Mouse (Mus musculus) testis, postnatal 10 days (tissue): Measurements from ENCODE around the gene Fam172a.

Experiments used
- DNase-seq: peaks from one replicate; pipeline ENCODE4 v3.0.0; 2021; ENCODE audit warnings: low spot score

Gene Fam172a

GRCm38 (mm10) chr13:77976248-77976647 is 274.4 kb downstream of the Fam172a start:
- no peak for DNase-seq

DNA sequence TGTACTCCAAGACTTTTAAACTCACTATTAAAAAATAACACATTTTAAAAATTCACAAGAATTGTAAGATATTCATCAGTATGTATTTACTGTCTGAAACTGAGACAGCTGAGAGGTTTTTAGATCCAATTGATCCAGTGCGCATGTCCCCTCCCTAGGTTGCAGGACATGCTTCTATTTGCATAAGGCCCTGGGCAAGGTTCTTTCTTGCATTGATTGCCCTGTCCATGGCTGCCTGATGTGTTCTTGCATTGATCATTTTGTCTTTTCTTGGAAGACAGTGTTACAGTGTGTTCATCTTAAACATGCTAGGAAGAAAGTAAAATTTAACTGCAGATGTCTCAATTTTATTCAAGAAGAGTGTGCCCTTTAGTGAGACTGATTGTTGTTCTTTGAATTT is 275.3 kb downstream of the Fam172a start:
- DNase-seq = no peak

DNA sequence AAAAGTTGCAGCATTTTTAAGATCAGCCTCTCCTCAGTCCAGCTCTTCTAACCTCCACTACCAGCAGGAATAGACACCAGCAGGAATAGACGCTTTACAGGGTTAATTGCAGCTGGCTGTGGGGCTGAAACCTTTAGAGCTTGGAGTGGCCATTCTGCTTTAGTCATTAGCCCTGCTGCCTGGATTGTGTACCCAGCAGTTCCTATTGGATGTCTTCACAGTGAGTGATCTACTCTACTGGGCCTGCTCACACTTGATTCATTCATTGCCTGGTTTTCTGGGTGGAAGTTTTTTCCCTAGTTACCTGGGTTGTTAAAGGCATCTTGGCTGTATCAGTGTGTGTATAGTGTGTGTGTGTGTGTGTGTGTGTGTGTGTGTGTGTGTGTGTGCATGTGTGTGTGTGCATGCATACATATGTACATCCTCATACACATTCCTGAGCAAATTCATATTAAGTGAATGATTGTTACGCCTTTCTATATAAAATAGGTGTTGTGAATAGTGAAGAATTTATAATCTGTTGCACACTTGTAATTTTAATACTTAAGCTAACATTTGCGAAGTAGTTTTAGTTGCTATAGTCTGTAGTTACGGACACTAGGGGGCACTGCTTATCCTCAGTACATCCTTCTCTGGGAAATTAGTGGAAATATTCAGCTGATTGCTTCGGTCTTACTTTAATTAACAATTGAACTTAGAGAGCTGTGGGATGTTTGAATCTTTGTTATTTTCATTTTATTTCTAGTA is 280.4 kb downstream of the Fam172a start:
- DNase-seq = peak; percentile 51

DNA sequence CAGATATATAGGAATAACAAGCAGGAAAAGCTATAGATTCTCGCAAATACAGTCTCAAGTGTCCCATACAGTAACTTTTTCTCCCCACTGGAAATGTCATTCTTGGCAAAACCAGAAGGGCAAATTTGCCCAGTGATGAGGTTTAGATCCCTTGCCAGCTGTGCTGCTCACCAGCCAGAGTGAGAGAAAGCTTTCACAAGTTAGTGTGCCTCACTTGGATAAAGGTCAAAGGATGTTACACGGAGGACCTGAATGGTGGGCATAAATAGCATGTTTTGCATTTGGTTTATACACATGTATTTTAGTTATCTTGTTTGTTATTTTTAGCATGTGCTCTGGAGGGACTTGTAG is 281.0 kb downstream of the Fam172a start:
- no peak for DNase-seq

GRCm38 (mm10) chr13:77991189-77991886 is 289.5 kb downstream of the Fam172a start:
- no peak for DNase-seq

- no peak for DNase-seq
These were observed 302.8 kb downstream of the Fam172a start for GRCm38 (mm10) chr13:78004649-78005048.

GRCm38 (mm10) chr13:78005344-78005743 is 303.5 kb downstream of the Fam172a start:
- no peak for DNase-seq

- DNase-seq = no peak
These were observed 308.3 kb downstream of the Fam172a start for GRCm38 (mm10) chr13:78010176-78010575.

- peak; percentile 62 for DNase-seq
These were observed 323.0 kb downstream of the Fam172a start, which contains the start of gene Pou5f2 for GRCm38 (mm10) chr13:78024683-78025294. Gene Pou5f2, plus strand, starts transcription at chr13:78024902.

- no peak for DNase-seq
These were observed 331.0 kb downstream of the Fam172a start for GRCm38 (mm10) chr13:78032821-78033220.

- no peak for DNase-seq
These were observed 335.4 kb downstream of the Fam172a start for GRCm38 (mm10) chr13:78037203-78037602.

DNA sequence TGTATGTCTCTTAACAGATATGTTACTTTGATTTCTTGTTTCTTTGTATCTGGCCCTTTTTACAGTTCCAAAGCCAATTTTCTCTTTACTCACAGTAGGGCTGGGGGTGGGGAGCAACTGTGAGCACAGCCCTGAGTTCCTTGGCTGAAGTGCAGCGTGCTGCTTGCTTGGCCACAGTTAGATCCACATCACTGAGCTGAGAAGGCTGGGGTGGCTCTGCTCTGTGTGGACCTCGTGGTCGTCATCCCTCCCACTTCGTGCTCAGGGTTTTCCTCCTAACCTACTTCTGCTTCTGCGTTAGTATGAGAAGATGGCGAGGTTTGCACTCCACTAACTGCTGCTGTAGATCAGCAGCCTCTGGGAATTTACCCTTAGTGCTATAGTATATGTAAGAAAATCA is 341.4 kb downstream of the Fam172a start:
- DNase-seq = no peak

DNA sequence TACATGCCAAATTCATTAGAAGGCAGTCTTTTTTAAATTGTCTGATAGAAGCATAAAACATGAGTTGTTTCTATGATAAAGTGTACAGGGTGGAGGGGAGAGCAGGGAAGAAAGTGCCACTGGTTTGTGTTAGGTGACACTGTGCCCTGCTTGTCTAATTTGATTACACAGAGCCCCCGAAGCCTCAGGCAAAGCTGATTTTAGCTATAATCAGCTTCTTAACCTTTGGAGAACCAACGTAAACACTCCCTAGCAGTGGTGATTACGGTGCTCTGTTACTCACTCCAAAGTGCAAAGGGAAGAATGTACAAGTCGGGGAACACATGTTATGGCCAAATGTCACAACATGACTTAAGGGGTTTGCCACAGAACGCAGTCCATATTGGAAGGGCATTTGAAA is 343.3 kb downstream of the Fam172a start:
- no peak for DNase-seq

- no peak for DNase-seq
These were observed 385.9 kb downstream of the Fam172a start for GRCm38 (mm10) chr13:78087751-78088150.

DNA sequence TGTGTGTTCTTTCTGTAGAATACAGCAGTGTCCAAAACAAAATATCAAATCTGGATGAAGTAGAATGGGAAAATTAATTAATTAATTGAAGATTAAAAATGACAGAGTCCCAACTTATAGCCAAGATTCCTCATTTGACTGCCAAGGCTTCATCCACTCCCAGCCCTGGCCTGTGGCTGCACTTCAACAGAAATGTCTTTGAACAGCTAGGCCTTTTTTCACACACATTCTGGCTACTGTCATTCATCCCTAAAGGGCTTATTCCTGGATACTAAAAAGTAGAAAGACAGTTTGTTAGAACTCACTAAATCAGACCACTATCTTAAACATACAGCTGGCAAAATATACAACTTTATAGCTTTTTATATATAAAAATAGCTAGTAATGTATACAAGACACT is 388.9 kb downstream of the Fam172a start:
- DNase-seq = no peak

- no peak for DNase-seq
These were observed 390.1 kb downstream of the Fam172a start for GRCm38 (mm10) chr13:78091949-78092348.

DNA sequence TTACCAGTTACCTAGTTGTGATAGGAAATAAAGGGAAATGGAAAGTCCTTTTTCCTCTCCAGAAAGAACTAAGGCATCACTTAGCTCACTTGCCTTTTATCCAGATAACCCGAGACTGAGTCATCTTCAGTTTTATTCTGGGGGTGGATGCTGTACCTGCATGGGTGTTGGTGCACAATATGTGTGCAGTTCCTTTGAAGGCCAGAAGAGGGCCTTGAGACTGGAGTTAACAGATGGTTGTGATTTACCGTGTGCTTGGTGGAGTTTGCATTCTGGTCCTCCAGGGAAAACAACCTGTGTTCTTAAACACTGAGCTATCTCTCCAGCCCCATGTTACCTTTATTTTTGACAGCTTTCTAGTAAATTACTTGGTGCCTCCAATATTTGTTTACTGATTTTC is 392.5 kb downstream of the Fam172a start:
- DNase-seq = no peak

DNA sequence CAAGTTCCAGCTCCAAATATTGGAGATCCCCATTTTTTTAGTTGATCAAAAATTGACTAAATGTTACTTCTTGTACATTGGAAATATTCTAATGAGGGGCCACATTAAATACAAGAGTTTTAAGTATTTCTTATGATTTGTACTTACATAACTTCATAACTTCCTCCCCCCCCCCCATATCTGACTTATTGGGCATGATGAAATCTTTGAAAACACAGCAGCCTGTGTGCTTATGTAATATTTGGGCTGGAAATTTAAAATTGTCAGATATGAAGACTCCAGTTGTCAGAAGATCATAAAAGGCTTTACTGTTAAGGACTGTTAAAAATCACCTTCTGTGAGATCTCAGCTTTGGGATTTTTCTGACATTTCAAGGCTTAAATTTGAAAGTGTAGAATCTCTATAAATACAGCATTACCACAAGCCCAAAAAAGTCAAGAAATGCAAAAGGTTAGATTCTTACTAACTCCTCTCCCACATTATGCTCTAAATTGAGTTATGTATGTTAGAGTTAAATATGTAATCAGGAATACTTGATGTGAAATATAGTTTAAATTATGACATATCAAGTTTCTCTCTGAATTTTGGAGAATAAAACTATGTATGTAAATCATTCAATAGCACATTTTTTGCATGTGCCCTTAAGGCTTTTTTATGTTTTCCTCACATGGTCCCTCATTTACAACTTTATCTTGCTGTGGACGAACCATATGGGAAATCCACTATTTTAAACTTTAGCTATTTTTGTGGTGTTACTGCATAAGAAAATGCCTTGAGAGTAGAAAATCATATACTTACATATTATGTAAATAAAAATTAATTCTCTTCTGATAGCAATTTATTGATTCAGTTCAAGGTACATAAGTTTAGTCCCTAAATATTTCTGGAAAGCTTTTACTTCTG is 393.5 kb downstream of the Fam172a start:
- no peak for DNase-seq

GRCm38 (mm10) chr13:78098858-78099445 is 397.1 kb downstream of the Fam172a start:
- DNase-seq = no peak

GRCm38 (mm10) chr13:78099746-78100530 is 398.1 kb downstream of the Fam172a start:
- no peak for DNase-seq

DNA sequence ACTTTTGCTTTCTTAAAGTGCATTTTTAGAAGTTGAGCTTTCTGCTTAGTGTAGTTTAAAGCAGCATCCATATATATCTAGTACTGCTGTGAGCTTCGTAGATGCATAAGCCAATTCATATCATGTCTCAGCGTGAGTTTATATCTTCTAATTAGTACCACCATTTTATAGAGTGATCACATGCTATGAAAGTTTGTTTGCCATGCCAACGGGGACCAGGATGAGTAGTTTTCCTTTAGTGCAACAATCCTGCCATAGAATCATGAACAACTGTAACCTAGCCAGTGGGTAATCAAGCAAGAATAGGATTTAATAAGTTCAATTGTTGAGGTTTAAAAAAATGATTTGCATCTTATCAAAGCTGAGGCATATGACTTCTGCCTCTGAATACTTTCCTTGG is 398.8 kb downstream of the Fam172a start:
- DNase-seq = no peak
